Mouse (Mus musculus): ENCODE data around the gene Psme1. TPM values are rescaled to one million over a fixed set of nuclear protein-coding genes. Genes with fewer than 3 reads are reported as not detected.
A peak's percentile ranks its signal among the peaks of the same experiment; 100 is the strongest.

The Psme1 gene
- polyA plus RNA-seq, 1 experiment from 2014 or later, result 115 TPM

DNA sequence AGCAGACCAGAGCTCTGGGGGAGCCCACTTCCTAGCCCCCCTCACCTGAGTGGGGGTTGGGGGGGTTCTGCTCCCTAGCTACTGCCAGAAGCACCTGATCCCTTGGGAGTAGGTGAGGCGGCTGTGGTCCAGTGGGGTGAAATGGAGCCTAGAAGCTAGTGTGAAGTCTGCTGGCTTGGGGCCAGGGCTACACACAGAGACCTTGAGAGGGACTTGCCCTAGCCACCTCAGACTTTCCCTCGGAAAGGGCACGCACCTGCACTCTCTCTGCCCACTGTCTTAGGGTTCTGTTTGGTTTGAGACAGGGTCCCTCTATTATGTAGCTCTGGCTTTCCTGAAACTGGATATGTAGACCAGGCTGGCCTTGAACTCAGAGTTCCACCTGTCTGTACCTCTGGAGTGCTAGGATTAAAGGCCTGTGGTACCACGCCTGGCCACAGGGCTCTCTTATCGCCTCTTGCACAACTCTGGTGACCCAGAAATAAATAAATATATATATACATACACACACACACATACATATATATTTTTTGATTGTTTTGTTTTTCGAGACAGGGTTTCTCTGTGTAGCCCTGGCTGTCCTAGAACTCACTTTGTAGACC is 846 bp downstream of the Psme1 start:
- Histone ChIP-seq H3K4me3 (peak overlapping the region; percentile 83), H3K4me1 (peaks cover 33% of the 10 kb centered on the region), H3K9me3 (replicated peaks) (no peaks in the 10 kb centered on the region), H3K27ac (peak overlapping the region; percentile 94), H3K36me3 (peaks cover 26% of the 10 kb centered on the region), H3K27me3 (ENCODE audit: low read depth, poor library complexity, severe bottlenecking) (0 out of 2 replicates have a peak, but pooled peaks cover 3% of the 10 kb centered on the region)
- 32% methylated on average over 6 of the region's 6 CpGs for WGBS
- DNase-seq (ENCODE audit: low spot score), result no peak

DNA sequence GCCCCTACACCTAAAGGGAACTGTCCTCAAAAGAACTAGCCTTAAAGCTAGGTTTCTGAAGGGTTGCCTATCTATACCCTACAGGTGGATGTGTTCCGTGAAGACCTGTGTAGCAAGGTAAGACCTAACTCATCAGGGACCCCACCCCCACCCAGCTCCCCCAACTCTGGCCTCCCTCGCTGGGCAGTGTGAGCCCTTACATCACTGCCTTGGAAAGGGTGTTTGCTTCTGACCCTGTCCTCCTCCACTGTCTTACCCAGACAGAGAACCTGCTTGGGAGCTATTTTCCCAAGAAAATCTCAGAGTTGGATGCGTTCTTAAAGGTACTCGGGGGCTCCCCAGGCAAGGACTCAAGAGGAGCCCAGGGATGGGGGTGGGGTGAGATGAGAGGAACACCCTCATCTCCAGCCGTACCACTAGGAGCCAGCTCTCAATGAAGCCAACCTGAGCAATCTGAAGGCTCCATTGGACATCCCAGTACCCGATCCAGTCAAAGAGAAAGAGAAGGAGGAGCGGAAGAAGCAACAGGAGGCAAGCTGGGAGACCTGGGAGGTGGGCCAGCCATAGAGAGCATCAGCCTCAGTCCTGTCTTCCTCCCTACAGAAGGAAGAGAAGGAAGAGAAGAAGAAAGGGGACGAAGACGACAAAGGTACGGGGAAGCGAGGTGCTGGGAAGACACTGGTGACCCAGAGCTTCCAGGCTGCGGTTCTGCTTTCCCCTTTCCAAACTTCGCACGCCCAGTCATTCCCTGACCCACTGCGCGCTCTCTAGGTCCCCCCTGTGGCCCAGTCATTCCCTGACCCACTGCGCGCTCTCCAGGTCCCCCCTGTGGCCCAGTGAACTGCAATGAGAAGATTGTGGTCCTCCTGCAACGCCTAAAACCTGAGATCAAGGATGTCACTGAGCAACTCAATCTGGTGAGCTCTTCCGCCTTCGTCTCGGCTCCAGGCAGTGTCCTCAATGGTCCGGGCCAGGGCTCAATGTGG is 1.9 kb downstream of the Psme1 start:
- peaks cover 26% of the 10 kb centered on the region for H3K36me3 ChIP-seq
- no peaks in the 10 kb centered on the region for H3K9me3 ChIP-seq (replicated peaks)
- H3K27me3 ChIP-seq (ENCODE audit: low read depth, poor library complexity, severe bottlenecking), result peaks cover 14% of the 10 kb centered on the region; the same call in 1 of the 2 replicates
- 84% methylated on average over 23 of the region's 23 CpGs for WGBS
- no peak overlapping the region; the same call in 1 of the 2 replicates for H3K4me3 ChIP-seq
- H3K27ac ChIP-seq, result no peak overlapping the region
- peaks cover 39% of the 10 kb centered on the region for H3K4me1 ChIP-seq
- DNase-seq (ENCODE audit: low spot score), result no peak

DNA sequence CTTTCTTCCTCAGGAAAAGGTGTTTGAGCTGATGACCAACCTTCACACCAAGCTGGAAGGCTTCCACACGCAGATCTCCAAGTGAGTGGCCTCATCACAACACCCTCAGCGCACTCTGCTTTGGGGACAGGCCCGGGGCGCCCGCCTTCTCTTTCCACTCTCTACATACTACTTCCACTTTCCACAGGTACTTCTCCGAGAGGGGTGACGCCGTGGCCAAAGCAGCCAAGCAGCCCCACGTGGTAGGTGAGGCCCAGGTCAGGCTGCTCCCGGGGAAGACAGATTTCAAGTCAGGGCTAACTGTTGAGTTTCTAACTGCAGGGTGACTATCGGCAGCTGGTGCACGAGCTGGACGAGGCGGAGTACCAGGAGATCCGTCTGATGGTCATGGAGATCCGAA is 2.8 kb downstream of the Psme1 start:
- H3K9me3 ChIP-seq (replicated peaks), result no peaks in the 10 kb centered on the region
- 95% methylated on average over 16 of the region's 16 CpGs for WGBS
- peaks cover 26% of the 10 kb centered on the region for H3K36me3 ChIP-seq
- H3K4me3 ChIP-seq, result no peak overlapping the region
- H3K27me3 ChIP-seq (ENCODE audit: low read depth, poor library complexity, severe bottlenecking), result peaks cover 15% of the 10 kb centered on the region; the same call in 1 of the 2 replicates
- H3K4me1 ChIP-seq, result peaks cover 41% of the 10 kb centered on the region
- no peak overlapping the region for H3K27ac ChIP-seq
- no peak for DNase-seq (ENCODE audit: low spot score)

DNA sequence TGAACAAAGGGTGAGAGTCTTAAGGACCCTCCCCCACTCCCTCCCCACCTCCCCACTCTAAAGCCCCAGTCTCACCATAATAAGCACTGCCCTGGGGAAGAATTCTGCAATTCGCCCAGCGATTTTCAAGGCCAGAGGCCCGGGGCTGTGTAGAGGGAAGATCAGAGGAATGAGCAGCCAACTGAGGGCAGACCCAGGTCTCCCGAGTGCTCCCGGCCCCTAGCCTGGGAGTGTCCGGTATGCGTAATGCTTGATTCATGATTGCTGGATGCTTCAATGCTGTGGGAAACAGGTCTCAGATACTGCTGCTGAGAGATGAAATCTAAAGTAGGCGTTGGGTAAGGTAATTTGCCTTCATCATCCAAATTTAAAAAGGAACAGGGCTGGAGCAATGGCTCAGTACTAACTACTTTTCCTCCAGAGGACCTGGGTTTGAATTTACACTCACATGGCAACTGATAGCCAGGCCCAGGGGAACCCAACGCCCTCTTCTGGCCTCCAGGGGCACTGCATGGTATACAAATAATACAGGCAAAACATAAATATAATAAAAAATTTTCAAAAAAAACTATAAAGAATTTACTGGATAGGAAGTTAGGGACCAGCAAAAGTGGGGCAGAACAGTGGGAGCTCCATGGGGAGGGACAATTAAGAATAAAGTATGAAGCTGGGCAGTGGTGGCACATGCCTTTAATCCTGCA is 4.2 kb downstream of the Psme1 start:
- peaks cover 32% of the 10 kb centered on the region for H3K36me3 ChIP-seq
- 78% methylated on average over 9 of the region's 9 CpGs for WGBS
- H3K4me3 ChIP-seq, result no peak overlapping the region
- peaks cover 15% of the 10 kb centered on the region; the same call in 1 of the 2 replicates for H3K27me3 ChIP-seq (ENCODE audit: low read depth, poor library complexity, severe bottlenecking)
- H3K9me3 ChIP-seq (replicated peaks), result no peaks in the 10 kb centered on the region
- DNase-seq (ENCODE audit: low spot score), result no peak
- no peak overlapping the region for H3K27ac ChIP-seq
- peaks cover 33% of the 10 kb centered on the region for H3K4me1 ChIP-seq

DNA sequence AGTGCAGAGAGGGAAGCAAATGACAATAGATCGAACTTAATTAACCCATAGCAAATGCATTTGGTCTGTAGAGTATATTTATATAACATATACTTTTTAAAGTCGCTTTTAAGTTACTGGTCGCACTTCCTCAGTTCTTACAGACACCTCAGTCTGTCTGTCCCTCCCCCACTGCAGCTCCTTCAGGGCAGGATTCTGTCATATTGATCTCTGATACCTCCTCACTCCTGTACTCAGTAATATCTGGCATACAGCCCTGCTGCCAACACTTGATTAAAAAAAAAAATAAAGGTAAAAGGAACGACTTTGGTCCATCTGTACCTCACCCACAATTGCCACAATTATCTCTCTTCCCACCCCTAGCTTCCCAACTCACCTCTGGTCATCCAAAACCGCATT is 6.4 kb downstream of the Psme1 start:
- H3K4me1 ChIP-seq, result peaks cover 17% of the 10 kb centered on the region
- H3K27me3 ChIP-seq (ENCODE audit: low read depth, poor library complexity, severe bottlenecking), result peaks cover 15% of the 10 kb centered on the region; the same call in 1 of the 2 replicates
- no peak for DNase-seq (ENCODE audit: low spot score)
- H3K4me3 ChIP-seq, result peak overlapping the region; percentile 69
- WGBS, result 34% methylated on average over 5 of the region's 5 CpGs
- 0 out of 2 replicates have a peak overlapping the region, but pooled peaks have one; percentile 77 for H3K27ac ChIP-seq
- H3K9me3 ChIP-seq (replicated peaks), result no peaks in the 10 kb centered on the region
- peaks cover 51% of the 10 kb centered on the region for H3K36me3 ChIP-seq

DNA sequence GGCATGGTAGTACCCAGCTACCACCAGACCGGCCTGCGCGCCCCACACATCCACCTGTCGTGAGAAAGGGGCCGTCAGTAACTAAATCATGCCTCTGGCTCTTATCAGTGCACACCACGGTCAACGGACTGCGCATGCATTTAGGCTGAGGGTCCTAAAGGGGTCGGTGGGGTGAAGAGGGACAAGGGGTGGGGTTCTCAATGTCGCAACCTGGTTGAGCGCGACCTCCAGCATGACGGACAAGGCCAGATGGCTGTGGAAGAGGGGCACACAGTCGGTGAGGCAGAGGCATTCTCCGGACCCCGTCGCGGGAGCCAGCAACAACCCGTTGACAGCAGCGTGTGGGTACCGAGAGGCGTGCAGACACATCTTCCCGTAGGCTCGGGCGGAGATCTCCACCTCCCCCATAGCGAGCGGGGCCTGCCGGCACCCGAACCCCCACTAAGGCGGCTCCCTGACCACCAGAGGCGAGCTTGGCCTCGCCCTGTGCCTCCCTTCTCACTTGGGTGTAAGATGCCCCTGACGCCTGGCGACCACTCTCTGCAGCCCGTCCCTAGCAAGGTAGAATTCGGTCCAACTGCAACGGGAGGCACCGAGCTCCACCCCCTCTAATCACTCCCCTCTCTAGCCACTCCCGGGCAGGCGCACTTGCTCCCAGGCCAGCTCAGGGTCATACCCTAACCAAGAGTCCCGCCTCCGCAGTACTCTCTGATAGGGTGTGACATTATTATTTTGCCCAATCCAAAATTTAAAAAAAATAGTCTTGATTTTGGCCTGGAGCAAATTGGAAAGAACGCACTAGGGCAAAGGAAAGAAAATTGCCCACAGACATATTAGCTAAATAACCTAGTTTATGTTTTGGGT is 7.0 kb downstream of the Psme1 start, which contains the start of gene Emc9:
Emc9 (minus strand) TSS at position 601 of the 864 bp plus-strand sequence.
- Histone ChIP-seq H3K4me3 (peak within 1 kb of the TSS; percentile 69), H3K9me3 (replicated peaks) (no peaks in the 10 kb centered on the region), H3K4me1 (peaks cover 18% of the 10 kb centered on the region), H3K27me3 (ENCODE audit: low read depth, poor library complexity, severe bottlenecking) (peaks cover 15% of the 10 kb centered on the region; the same call in 1 of the 2 replicates), H3K36me3 (peaks cover 50% of the 10 kb centered on the region), H3K27ac (peak within 1 kb of the TSS; percentile 77)
- WGBS, result 2% methylated on average over 43 of the region's 43 CpGs
- peak; percentile 66 for DNase-seq (ENCODE audit: low spot score)

DNA sequence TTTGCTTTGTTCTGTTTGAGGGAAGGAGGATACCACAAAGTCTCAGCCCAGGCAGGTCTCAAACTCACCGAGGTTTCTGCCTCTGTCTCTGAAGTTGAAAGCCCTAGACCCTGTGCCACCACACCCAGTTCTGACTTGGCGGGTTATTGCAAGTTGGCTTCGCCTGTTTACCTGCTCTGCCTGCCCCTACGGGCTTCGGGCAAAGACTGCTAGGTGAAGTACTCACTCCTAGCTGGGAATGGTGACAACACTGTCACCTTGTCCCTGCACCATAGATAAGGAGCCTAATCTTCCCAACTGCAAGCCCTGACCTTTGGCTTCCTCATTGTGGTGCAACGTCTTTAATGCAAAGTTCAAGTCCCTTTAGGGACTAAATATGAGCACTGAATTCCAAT is 7.6 kb downstream of the Psme1 start:
- DNase-seq (ENCODE audit: low spot score), result no peak
- Histone ChIP-seq H3K27me3 (ENCODE audit: low read depth, poor library complexity, severe bottlenecking) (peaks cover 15% of the 10 kb centered on the region; the same call in 1 of the 2 replicates), H3K27ac (no peak overlapping the region), H3K36me3 (peaks cover 44% of the 10 kb centered on the region), H3K9me3 (replicated peaks) (no peaks in the 10 kb centered on the region), H3K4me1 (peaks cover 24% of the 10 kb centered on the region), H3K4me3 (peak overlapping the region; percentile 69)
- 59% methylated on average over 6 of the region's 6 CpGs for WGBS

DNA sequence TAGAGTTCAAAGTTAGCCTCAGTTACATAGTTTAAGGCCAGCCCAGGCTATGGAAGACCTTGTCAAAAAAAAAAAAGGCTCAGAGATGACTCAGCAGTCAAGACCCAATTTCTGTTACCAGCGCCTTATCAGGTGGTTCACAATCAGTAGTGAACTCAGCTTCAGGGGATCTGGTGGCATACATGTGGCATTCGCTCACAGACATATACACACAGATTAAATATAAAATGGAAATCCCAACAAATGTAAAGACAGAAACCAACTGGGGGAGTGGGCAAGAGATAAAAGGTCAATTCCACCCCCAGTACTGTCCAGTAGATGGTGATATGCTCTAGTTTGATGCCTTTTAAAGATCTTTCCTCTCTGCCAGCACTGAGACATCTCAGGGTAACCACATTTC is 8.2 kb downstream of the Psme1 start:
- Histone ChIP-seq H3K27ac (no peak overlapping the region), H3K4me3 (no peak overlapping the region), H3K9me3 (replicated peaks) (no peaks in the 10 kb centered on the region), H3K4me1 (peaks cover 24% of the 10 kb centered on the region), H3K36me3 (peaks cover 38% of the 10 kb centered on the region), H3K27me3 (ENCODE audit: low read depth, poor library complexity, severe bottlenecking) (peaks cover 15% of the 10 kb centered on the region; the same call in 1 of the 2 replicates)
- WGBS, result 93% methylated on average over 2 of the region's 2 CpGs
- DNase-seq (ENCODE audit: low spot score), result no peak

DNA sequence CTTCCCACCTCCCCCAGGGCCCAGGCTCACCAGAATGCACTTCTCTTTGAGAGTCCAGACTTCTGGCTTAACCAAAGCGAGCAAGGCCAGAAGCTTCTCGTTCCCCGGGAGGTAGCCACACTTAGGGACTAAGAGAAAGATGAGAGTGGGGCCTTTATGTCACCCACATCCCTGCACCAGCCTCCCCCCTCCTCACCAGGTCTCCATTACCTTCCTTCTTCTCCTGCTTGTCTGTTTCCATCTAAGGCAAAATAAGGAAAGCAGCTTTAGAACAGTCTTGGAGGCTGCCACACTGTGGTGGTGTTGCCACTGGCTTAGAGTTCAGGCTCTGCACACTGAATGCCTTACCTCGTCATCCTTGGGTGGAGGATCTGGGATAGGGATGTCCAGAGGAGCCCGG is 11.3 kb downstream of the Psme1 start:
- H3K36me3 ChIP-seq, result peaks cover 35% of the 10 kb centered on the region
- 89% methylated on average over 5 of the region's 5 CpGs for WGBS
- peaks cover 7% of the 10 kb centered on the region; the same call in 1 of the 2 replicates for H3K27me3 ChIP-seq (ENCODE audit: low read depth, poor library complexity, severe bottlenecking)
- peaks cover 42% of the 10 kb centered on the region for H3K4me1 ChIP-seq
- H3K27ac ChIP-seq, result no peak overlapping the region
- H3K4me3 ChIP-seq, result no peak overlapping the region
- no peak for DNase-seq (ENCODE audit: low spot score)
- H3K9me3 ChIP-seq (replicated peaks), result no peaks in the 10 kb centered on the region

DNA sequence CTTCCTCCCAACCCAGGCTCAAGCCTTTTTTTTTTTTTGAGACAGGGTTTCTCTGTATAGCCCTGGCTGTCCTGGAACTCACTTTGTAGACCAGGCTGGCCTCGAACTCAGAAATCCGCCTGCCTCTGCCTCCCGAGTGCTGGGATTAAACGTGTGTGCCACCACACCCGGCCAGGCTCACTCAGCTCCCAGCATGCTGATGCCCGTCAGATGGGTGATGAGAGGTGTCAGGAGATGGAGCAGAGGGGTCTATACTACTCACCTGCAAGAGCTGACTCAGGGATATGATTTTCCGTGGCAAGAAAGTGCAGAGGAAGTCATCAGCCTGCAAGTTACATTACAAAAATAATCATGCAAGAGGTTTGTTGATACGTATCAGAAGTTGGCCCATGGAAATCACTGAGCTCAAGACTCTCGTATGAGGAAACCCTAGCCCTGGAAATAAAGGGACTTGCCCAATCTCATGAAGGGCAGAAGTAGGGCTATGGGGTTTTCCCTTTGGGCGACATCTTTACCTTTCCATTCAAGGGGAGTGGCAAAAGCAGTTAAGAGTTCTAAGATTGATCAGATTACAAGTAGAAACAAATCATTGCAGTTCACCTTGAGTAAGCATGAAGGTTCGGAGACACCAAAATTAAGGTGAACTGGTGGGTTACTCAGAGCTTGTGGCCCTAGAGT is 12.0 kb downstream of the Psme1 start:
- Histone ChIP-seq H3K4me1 (peaks cover 35% of the 10 kb centered on the region), H3K27ac (no peak overlapping the region), H3K36me3 (peaks cover 42% of the 10 kb centered on the region), H3K4me3 (peak overlapping the region; percentile 79), H3K27me3 (ENCODE audit: low read depth, poor library complexity, severe bottlenecking) (0 out of 2 replicates have a peak, but pooled peaks cover under 1% of the 10 kb centered on the region), H3K9me3 (replicated peaks) (no peaks in the 10 kb centered on the region)
- DNase-seq (ENCODE audit: low spot score), result no peak
- 90% methylated on average over 11 of the region's 11 CpGs for WGBS

DNA sequence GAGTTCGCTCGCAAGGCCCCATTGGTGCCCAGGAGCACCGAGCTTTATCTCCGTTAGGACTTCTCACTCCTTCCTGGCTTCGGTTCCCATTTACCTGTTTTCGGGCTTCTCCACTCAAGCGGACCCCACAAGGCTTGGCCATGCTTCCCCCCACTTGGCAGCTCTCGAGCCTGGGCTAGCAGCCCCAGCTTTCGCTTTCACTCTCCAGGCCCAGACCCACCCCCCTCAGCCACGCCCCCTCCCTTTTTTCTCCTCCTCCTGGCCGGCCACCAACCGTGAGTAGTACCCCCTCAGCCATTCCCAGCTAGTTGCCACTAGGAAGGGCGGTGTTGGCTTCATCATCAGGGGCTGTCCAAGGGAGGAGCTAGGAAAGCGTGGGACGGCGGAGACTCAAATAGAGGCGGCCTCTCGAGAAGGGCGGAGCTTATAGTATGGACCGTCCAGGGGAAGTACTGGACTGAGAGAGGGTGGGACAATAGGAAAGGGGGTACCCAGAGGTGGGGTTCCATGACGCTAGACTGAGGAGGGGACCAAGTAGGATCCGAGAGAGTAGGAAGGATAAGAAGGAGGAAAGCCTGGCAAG is 12.9 kb downstream of the Psme1 start, which contains the start of gene Psme2:
Psme2 (minus strand) TSS at position 366 of the 583 bp plus-strand sequence.
- H3K4me1 ChIP-seq, result peaks cover 30% of the 10 kb centered on the region
- H3K27ac ChIP-seq, result peak within 1 kb of the TSS; percentile 90
- peak within 1 kb of the TSS; percentile 79 for H3K4me3 ChIP-seq
- H3K36me3 ChIP-seq, result peaks cover 51% of the 10 kb centered on the region
- H3K27me3 ChIP-seq (ENCODE audit: low read depth, poor library complexity, severe bottlenecking), result no peaks in the 10 kb centered on the region
- H3K9me3 ChIP-seq (replicated peaks), result no peaks in the 10 kb centered on the region
- DNase-seq (ENCODE audit: low spot score), result peak; percentile 91
- under 1% methylated on average over 22 of the region's 22 CpGs for WGBS

All from limb, embryonic 10.5 days (tissue).